Mouse (Mus musculus) embryonic fibroblast, embryonic 13.5 days (primary cell): ENCODE measurements around the gene Apbb1ip.

Experiments used
- CTCF ChIP-seq: IDR thresholded peaks from 2 replicates; pipeline ENCODE4 v1.5.1; 2011; ENCODE audit warnings: mild to moderate bottlenecking, control low read depth, low read length, moderate library complexity, borderline replicate concordance; ENCODE audit not compliant: insufficient read depth
- POLR2A ChIP-seq: IDR thresholded peaks from 2 replicates; pipeline ENCODE4 v1.6.1; 2011; ENCODE audit warnings: low read depth, mild to moderate bottlenecking, control low read depth, low read length, moderate library complexity

GRCm38 (mm10) chr2:22866894-22867424, 93.1 kb downstream of the Apbb1ip start:
- TF ChIP-seq CTCF (no peak), POLR2A (no peak)
